Mouse (Mus musculus) spleen, postnatal 36 days (tissue): ENCODE results near the gene Fzd2.

ENCODE experiments used
- DNase-seq, 2 experiments: peaks; one replicate each; pipeline ENCODE4 v3.0.0; 2022; ENCODE audit warnings: low spot score in 2 of 2, mixed read lengths in 1 of 2

Fzd2 gene

DNA sequence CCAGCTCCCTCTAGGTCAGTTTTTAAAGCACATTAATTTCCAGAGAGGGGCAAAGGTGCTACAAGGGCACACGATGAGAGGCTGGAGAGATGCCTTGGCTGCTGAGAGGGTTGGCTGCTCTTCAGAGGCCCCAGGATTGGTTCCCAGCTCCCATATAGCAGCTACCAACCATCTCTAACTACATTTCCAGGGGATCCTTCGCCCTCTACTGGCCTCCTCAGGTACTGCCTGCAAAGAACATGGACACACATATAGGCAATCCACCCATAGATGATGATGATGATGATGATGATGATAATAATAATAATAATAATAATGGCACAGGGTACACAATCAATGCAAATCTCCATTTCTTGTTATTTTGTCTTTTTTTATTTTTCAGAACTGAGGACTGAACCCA is 15.3 kb downstream of the Fzd2 start:
- no peak for DNase-seq

DNA sequence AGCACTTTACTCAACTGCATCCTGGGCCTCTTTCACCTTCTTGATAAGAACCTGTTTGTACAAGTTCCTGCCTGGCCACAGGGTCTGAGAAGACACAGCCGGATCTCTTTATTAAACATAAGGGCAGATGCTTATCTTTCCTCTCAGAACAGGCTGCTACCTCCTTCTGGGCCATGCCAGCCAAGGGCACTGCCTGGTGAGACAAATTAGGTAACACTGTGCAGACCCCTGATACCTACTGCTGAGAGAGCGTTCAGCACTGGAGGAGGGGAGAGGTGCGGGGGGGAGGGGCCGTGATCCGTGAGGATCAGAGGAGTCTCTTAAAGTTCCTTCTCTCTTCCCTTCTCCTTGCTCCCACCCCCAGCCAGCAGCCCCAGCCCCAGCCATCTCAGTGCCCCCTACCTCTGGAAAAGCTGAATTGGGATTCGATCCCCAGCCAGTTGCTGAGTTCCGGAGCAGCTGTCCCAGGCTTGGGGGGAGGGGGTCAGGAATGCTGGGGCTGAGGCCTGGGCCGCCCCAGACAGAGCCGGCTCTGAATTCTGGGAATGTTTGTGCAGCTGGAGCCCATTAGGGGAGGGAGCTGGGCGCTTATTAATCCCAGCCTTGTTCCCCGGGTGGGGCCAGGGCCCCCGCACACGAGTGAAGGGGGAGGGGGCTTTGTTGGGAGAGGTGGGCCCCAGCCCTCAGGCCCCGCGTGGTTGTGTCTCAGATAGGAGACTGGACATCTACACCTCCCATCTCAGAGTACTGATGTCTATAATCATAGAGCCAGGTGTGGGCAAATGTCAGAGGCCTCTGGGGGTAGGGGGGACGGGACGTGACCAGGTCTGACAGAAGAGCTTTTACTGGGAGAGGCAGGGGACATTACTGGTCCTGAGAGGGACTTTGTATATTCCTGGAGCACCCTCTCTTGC is 19.9 kb downstream of the Fzd2 start:
- no peak for DNase-seq

DNA sequence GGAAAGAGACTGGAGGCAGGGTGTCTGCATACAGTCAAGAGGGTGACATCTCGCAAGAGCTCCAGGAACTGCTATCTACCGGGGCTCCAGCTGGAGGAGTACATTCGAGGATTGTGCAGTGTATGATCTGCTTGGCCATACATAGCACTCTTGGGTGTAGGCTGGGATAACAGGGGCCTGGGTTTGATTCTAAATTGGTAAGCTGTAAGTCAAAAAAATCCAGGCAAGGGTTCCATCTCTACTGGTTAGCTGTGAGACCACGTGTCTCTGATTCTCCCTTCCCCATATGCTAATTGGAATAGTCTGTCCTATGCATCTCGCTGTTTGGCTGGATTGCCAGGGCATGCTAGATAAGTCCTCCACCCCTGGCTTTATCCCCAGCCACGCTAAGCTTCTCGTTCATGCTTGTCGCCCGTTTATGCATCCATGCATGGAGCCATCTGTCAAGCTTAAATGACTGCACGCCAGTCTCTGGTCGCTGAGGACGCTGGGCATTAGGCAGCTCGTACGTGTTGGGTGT is 20.8 kb downstream of the Fzd2 start:
- DNase-seq, result no peak

DNA sequence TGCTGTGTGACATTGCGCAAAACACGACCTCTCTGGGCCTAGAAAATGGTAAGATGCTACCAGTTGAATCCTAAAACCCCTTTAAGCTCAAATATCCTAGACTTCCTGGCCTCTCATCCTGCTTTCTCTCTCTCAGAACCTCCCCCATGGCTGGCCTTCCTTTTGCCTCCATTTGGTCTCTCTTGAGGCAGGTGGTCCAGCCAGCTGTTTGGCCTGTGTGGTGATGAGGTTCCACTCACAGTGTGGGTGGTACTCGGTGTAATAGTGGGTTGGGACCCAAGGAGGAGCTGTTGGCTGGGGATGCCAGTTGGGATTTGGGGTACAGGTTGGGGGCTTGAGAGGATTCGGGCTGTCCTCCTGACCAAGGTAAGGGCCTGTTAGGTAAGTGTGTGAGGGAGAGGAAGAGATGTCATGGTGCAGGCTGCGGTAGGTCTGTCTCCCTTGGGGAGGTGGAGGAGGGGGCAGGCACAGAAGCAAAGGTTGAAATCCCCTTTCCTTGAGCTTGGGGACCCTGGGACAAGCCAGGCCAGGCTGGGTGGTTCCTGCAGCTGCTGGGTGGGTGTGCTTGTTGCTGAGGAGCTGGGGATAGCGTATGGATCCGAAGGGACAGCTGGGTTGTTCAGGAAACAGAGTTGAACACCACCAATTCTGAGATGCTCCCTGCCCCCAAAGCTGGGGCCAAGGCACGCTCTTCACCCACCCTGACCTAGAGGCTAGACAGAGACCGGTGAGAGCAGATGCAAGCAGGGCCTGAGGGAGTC is 23.2 kb downstream of the Fzd2 start:
- DNase-seq, result no peak

DNA sequence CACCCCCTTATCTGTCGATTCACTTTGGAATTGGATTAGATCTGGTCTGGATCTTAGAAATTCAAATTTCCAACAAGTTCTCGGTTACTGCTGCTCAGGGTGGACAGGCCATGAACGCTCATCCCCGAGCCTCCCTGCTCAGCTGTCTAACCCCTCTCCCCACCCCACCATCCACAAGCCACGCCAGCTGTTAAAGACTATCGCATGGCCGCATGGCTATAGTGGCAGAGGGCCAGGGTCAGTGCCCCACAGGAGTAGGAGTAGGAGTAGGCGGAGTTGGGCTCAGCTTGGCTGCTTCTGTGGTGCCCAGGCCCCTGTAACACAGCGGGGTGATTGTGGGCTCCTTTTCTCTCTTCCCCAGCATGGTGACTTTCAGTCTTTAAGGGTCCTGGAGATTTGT is 24.3 kb downstream of the Fzd2 start:
- DNase-seq, result no peak

DNA sequence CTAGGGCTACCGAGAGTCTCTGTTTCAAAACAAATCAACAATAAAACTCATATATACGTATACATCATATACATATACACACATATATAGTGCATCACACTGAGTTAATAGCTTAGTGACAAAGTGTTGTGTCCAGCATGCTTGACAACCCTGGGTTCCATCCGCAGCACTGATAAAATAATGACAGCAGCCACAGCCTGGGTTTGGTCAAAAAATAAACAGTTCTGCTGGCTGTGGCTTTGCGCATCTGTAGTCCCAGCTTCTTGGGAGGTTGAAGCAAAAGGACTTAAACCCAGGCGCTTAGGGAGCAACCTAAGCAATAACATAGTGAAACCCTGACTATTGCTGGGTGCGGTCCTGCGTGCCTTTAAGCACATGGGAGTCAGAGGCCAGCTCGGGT is 25.2 kb downstream of the Fzd2 start:
- DNase-seq, result no peak

DNA sequence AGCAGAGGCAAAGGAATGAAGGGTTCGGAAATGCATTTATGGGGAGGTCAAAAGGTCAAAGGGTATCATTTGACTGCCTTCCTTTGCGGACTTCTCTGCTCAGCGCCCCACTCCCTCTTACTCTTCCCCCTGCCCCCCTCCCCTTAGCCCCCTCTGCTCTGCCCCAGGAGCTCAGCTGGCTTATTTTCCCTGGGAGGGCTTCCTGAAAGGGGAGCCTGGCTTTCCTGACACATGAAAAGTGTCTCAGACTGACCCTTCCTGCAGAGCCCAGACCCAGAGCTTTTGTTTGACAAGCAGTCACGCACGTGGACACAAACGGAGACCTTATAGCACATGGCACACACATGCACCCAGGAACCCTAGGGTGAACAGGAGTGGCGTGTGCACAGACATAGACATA is 26.5 kb downstream of the Fzd2 start:
- DNase-seq, result no peak

DNA sequence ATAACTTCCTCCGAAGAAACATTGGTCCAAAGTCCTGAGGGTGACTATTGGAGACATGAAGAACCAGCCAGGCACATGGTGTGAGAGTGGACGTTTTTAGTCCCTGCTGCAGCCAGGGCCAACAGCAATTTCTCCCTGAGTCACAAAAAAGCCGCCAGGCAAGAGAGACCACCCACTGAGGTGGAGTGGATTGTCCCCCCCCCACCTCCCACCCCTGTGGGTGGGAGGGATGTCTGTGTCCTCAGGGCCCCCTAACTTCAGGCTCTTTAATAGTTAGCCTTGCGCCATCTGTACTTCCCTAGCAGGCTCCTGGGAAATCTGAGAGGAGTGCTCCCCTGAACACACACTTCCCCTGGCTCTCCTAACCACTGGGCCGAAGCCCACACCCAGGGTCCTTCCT is 27.0 kb downstream of the Fzd2 start:
- no peak for DNase-seq

DNA sequence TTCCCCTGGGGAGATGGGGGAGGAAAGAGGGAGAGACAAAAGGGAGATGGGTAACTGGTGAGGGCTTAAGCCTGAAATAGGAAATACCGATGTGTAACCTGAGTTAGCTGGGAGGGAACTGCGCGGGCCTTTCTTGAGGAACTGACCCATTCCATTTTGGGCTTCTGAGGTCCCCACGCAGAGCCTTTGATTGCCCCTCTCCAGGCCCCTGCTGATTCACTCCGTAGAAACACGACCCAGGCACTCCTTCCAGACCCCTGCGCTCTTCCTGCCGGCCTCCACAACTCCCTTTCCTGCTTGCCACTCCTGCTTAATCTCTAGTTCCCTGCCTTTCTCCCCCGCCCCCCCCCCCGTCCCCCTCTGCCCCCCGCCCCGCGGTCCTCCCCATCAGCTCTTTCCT is 28.5 kb downstream of the Fzd2 start:
- no peak for DNase-seq

DNA sequence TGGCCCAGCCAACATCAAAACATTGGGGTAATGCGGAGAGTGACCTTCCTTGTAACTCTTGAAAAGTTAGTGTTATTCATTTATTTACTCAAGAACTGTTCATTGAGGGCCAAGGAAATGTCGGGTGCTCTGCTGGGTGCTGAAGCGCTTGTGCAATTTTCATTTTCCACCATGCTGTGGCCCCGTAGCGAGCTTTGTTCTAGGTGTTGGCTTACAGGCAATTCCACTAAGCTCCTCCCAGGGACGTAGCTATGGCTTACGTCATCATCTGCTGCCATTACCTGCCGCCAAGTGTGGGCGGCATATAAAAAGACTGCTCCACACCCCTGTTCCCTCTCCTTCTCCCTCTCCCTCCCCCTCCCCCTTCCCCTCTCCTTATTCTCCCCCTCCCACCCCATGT is 29.2 kb downstream of the Fzd2 start:
- no peak for DNase-seq

DNA sequence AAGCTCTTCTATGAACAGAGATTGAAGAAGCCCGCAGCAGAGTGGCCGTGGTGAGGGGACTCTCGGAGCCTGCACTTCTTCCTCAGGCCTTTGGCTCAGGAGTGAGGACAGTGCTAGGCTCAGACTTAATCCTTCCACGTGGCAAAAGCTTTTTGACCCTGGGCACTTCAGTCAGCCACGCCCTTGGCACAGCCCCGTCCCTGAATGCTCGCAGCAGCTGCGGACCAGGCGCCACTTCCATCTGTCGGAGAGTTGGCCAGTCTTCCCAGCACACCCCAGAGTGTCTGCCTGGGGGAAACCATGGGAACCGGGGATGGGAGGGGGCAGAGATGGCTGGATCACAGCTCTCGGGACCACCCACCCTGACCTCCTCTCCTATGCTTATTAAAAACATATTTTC is 32.7 kb downstream of the Fzd2 start:
- no peak for DNase-seq

DNA sequence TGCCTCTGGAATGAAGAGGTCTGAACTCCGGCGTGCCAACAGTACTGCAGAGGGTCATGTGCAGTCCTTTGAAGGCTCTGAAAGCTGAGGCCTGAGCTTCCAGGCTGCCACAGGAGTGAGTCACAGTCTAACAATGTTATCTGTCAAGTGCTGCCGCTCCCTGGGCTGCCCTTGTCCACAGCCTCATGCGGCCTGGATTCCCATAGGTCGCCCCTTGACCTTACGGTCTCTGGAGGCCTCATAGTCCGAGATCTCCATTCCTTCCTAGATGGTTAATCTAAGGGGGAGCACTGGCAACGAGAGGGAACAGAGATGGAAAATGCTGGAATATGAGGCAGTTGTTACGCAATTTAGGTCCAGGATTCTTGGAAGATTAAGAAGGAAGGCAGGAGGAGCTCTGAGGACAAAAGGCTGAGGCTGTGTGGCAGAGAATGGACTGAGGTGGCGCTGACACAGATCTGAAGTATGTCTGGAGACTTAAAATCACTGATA is 39.7 kb downstream of the Fzd2 start:
- no peak for DNase-seq

DNA sequence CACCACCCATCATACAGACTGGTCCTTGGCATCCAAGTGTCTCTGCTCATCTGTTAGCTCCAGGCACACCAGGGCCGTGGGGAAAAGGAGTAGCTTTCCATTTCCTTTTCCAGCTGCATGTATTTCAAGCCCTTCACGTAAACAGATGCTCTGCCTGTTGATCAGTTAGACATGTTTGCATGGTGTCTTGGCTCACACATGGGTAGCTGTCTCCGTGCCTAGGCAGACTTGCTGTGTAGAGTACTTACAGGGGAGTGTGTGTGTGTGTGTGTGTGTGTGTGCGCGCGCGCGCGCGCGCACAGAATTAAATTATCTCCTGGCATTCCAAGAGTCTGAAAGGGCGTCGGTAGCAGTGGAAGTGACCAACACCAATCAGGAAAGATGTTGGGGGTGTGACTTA is 42.0 kb downstream of the Fzd2 start:
- no peak for DNase-seq

DNA sequence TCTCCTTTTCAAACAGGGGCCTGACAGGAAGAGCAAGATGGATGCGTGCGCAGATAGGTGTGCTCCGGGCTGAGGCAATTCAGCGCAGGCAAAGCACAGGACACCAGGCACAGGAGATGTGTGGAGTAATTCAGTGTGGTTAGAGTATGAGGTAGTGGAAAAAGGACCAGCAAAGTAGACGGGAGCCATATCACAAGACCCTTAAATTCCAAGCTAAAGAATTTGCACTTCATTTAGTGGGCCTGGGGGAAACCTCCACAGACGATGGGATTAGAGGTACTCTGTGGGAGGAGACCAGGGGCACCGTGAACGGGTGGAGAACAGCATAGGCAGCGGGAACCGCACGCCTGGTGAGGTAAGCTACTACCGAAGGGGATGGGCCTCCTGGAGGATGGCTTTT is 43.7 kb downstream of the Fzd2 start:
- DNase-seq, result no peak

DNA sequence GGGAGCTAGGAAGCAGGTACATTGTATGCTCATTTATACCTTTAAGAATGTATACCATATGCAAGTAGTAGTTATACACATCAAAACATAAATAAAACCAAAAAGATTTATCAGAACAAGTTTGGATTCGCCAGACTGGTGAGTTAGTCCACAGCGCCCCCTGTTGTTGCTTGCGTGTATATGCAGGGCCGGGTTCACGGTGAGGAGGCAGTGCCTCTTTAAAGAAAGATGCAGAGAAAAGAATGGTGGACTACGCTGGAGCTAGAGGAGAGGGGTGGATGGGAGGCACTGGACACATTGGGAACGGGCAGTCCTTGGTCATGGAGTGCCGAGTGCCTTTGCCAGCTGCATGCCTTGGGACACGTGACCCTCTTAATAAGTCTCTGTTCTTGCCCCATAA is 47.2 kb downstream of the Fzd2 start:
- DNase-seq, result peak in 1 of 2 experiments; percentile 10

DNA sequence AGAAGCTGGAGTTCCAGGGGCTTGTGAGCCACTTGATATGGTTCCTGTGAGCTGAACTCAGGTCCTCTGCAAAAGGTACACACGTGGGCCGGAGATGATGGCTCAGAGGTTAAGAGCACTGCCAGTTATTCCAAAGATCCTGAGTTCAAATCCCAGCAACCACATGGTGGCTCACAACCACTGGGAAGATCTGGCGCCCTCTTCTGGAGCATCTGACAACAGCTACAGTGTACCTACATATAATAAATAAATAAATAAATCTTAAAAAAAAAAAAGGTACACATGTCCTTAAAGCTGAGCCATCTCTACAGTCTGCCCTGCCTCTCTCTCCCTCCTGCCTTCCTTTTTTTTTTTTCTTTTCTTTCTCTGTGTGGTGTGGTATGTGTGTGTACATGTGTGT is 48.6 kb downstream of the Fzd2 start:
- DNase-seq, result no peak

DNA sequence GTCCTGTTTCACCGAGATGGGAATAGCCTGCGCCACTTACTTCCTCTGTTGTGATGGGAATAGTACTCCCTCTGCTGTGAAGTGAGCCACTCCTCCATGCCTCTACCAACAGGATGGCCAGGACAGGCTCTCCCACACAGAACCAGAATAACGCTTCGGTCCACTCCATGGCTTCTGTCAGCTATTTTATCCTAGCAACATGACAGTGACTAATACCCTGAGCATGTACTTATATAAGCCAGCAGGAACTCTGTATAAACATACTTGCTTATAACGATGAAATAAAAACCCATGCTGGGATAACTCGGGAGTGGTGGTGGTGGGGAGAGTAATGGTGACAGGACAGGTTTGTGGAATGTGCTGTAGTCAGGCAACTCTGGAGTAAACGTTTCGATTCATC is 51.7 kb downstream of the Fzd2 start:
- no peak for DNase-seq

DNA sequence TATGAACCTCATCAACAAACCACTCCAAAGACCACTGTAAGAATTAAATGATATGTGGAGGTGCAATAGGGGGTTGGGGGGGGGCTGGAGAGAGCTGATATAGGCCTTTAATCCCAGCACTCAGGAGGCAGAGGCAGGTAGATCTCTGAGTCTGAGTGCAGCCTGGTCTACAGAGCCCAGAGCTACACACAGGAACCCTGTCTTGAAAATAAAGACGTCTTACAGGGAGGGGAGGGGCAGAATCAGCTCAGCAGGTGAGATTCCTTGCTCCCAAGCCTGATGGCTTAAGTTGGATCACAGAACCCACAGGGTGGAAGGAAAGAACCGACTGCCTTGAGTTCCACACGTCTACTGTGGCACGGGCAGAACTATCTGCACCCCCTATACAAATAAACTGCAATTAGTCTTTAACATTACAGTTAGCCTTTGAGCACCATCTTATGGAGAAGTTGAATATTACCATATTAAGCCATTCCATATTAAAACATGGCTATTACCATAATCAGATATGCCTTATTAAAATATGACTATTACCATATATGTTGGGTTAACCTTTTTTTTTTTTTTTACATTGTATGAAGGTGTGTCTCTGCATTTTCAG is 52.2 kb downstream of the Fzd2 start:
- DNase-seq, result no peak

DNA sequence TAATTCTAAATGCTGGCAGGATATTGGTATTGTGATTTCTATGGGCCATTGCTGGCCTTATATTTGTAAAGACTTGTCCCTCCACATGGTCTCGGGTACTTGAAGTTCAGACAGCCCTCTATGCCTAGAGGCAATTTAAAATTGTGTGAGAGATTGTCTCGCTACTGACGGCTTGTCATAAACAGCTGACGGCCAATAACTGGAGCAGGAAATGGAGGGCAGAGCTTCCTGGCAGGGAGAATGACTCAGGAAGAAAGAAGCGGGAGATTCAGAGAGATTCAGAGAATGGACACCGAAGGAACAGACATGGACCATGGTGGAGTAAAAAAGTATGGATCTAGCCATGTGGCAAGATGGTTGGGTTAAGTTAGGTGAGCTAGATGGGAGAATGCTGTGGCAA is 52.7 kb downstream of the Fzd2 start:
- no peak for DNase-seq
